Mouse (Mus musculus) stomach, adult 2 months (tissue): ENCODE measurements around the gene Cldn34c2. TPM values are rescaled to one million over a fixed set of nuclear protein-coding genes. Genes with fewer than 3 reads are reported as not detected.

Experiments
- polyA plus RNA-seq: library from polyadenylated mRNA; depleted of rRNA; stranded (reverse); fragments of >200 nt; gene quantifications from 2 replicates; pipeline ENCODE4 v1.2.3, GENCODE M21; 2012; rRNA removed

Cldn34c2 gene
- polyA plus RNA-seq, result not detected in 2 replicates

GRCm38 (mm10) chrX:123581400-123581799 lies at the start of gene Cldn34c2:
Gene Cldn34c2 (plus strand): TSS chrX:123581700.

Other genes starting within 250 kb of the Cldn34c2 start
- not detected in 2 replicates for gene Gm17467, start 123.1 kb downstream of the Cldn34c2 start, polyA plus RNA-seq
- not detected in 2 replicates for gene Cldn34c3, start 212.0 kb downstream of the Cldn34c2 start, polyA plus RNA-seq